Mouse (Mus musculus) intestine, embryonic 14.5 days (tissue): ENCODE data around the gene Rnf10. TPM values are rescaled to one million over a fixed set of nuclear protein-coding genes. Genes with fewer than 3 reads are reported as not detected.

ENCODE experiments used
- ATAC-seq: fragments of 200-750 bp; cut with Nextera tagmentation; replicated peaks from 2 replicates; pipeline ENCODE4 v1.8.0; 2017; ENCODE audit warnings: low read depth, moderate number of reproducible peaks, moderate TSS enrichment, moderate library complexity; ENCODE audit not compliant: low FRiP score, low TSS enrichment
- DNase-seq: peaks from one replicate; pipeline ENCODE4 v3.0.0-alpha.2; 2018; ENCODE audit warnings: low spot score
- H3K27ac ChIP-seq: fragments of 300-500 bp; sonication (generic); 2 replicates; pipeline ENCODE4 v1.5.1; 2014; ENCODE audit warnings: low read depth, mild to moderate bottlenecking, control low read depth
- H3K27me3 ChIP-seq: fragments of 300-500 bp; sonication (generic); replicated peaks from 2 replicates; pipeline ENCODE4 v1.6.1; 2014; ENCODE audit warnings: low read length, control low read depth; ENCODE audit not compliant: control insufficient read depth, insufficient read depth
- H3K36me3 ChIP-seq: fragments of 300-500 bp; sonication (generic); 2 replicates; pipeline ENCODE4 v1.6.1; 2014; ENCODE audit warnings: low read length, control low read depth; ENCODE audit not compliant: control insufficient read depth, insufficient read depth
- H3K4me1 ChIP-seq: fragments of 300-500 bp; sonication (generic); replicated peaks from 2 replicates; pipeline ENCODE4 v1.6.1; 2014; ENCODE audit warnings: low read length, control low read depth, mixed read lengths; ENCODE audit not compliant: control insufficient read depth, insufficient read depth
- H3K4me2 ChIP-seq: fragments of 300-500 bp; sonication (generic); 2 replicates; pipeline ENCODE4 v1.6.1; 2014; ENCODE audit warnings: low read length
- H3K4me3 ChIP-seq: fragments of 300-500 bp; sonication (generic); 2 replicates; pipeline ENCODE4 v1.5.1; 2014; ENCODE audit warnings: low read depth, low read length, control low read depth, mixed read lengths
- H3K9ac ChIP-seq: fragments of 300-500 bp; sonication (generic); 2 replicates; pipeline ENCODE4 v1.6.1; 2014; ENCODE audit warnings: mild to moderate bottlenecking, low read length
- H3K9me3 ChIP-seq: fragments of 300-500 bp; sonication (generic); 2 replicates; pipeline ENCODE4 v1.6.1; 2016; ENCODE audit warnings: low read length, control low read depth; ENCODE audit not compliant: control insufficient read depth
- WGBS: fragments of 180-500 bp; shearing (Covaris S2); extraction: QIAGEN DNeasy Blood & Tissue Kit; methylation state at CpG from one replicate; pipeline ENCODE4 v1.1.7; 2014; 5-methylcytosine and 5-hydroxymethylcytosine counted together
- polyA plus RNA-seq: library from polyadenylated mRNA; unstranded; fragments of >200 nt; fragmentation: Nextera tagmentation; extraction: Ambion mirVana; gene quantifications from 2 replicates; pipeline ENCODE4 v1.2.1, GENCODE M21; 2014

The Rnf10 gene
- polyA plus RNA-seq, 1 experiment from 2014 or later: 69.6 TPM

DNA sequence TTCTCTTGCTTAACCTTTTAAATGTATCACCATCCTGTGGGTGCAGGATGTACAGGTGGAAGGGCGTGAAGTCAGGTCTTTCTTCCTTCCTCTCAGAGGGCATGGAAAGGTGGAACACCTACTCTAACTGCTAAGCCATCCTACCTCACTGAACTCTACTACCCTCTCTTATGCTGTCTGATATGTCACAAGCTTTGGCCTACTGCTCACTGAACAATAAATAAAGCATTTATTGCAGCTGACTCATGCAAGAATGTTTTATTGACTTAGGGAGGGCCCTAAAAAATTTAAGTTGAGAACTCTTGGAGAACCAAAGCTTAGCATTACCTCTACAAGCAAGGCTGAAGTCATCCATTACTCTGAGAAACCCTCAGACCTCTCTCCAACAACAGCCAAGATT, 2.7 kb downstream of the Rnf10 start:
- peak overlapping the region; percentile 91 for H3K4me2 ChIP-seq
- DNase-seq: no peak
- no peak overlapping the region for H3K27ac ChIP-seq
- 0 out of 2 replicates have a peak overlapping the region, but pooled peaks have one; percentile 97 for H3K4me3 ChIP-seq
- H3K36me3 ChIP-seq: peaks cover 31% of the 10 kb centered on the region
- H3K27me3 ChIP-seq: no peaks in the 10 kb centered on the region
- WGBS: 88% methylated on average over 1 of the region's 1 CpGs
- no peak for ATAC-seq
- no peak overlapping the region for H3K9ac ChIP-seq
- H3K9me3 ChIP-seq: no peaks in the 10 kb centered on the region
- peaks cover 35% of the 10 kb centered on the region for H3K4me1 ChIP-seq

- H3K27ac ChIP-seq: no peak overlapping the region
Observed at GRCm38 (mm10) chr5:115268266-115268665, 4.4 kb downstream of the Rnf10 start.

GRCm38 (mm10) chr5:115267469-115268045, 5.1 kb downstream of the Rnf10 start:
- 87% methylated on average over 3 of the region's 3 CpGs for WGBS
- ATAC-seq (no peak), DNase-seq (no peak)
- Histone ChIP-seq H3K27ac (no peak overlapping the region), H3K4me3 (no peak overlapping the region), H3K9me3 (no peaks in the 10 kb centered on the region), H3K27me3 (no peaks in the 10 kb centered on the region), H3K9ac (no peak overlapping the region), H3K36me3 (peaks cover 38% of the 10 kb centered on the region), H3K4me1 (peaks cover 30% of the 10 kb centered on the region), H3K4me2 (no peak overlapping the region)

More at GRCm38 (mm10) chr5:115268266-115268665, 4.4 kb downstream of the Rnf10 start:
- peaks cover 32% of the 10 kb centered on the region for H3K36me3 ChIP-seq
- H3K4me2 ChIP-seq: no peak overlapping the region
- H3K4me1 ChIP-seq: peaks cover 34% of the 10 kb centered on the region
- ATAC-seq (no peak), DNase-seq (no peak)
- no peaks in the 10 kb centered on the region for H3K9me3 ChIP-seq
- WGBS: 36% methylated on average over 3 of the region's 3 CpGs
- H3K9ac ChIP-seq: no peak overlapping the region
- H3K27me3 ChIP-seq: no peaks in the 10 kb centered on the region
- H3K4me3 ChIP-seq: no peak overlapping the region

DNA sequence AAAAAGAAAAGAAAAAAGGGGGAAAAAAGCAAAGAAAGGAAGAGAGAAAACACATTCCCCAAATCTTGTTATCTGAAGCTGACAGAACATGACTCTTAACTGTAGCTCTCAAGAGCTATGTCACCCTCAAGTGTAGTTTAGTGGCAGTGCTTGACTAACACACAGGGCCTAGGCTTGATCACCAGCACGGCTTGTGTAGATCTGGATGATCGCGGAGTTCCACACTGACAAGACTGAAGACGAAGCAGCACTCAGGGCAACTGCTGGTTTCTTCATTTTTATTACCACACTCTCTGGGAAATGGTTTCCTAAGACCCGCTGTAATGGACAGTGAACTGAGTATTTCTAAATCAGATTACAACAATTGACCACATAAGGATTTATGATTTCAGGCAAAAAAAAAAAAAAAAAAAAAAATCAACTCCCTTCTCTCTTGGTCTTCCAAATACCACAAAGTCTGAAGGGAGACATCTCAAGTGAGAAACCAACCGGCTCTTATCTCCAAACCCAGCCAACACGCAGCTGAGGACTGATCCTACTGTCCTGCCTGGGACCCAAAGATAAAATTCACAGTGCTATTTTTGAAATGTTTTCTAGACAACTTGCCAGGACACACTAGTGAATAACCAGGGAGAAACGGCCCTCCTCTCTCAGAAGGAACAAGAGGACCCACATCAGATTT, 5.8 kb downstream of the Rnf10 start:
- peaks cover 38% of the 10 kb centered on the region for H3K36me3 ChIP-seq
- no peaks in the 10 kb centered on the region for H3K27me3 ChIP-seq
- H3K4me2 ChIP-seq: no peak overlapping the region
- WGBS: 81% methylated on average over 8 of the region's 8 CpGs
- no peak overlapping the region for H3K4me3 ChIP-seq
- H3K9me3 ChIP-seq: no peaks in the 10 kb centered on the region
- DNase-seq (no peak), ATAC-seq (no peak)
- H3K4me1 ChIP-seq: peaks cover 30% of the 10 kb centered on the region
- H3K9ac ChIP-seq: no peak overlapping the region
- no peak overlapping the region for H3K27ac ChIP-seq

DNA sequence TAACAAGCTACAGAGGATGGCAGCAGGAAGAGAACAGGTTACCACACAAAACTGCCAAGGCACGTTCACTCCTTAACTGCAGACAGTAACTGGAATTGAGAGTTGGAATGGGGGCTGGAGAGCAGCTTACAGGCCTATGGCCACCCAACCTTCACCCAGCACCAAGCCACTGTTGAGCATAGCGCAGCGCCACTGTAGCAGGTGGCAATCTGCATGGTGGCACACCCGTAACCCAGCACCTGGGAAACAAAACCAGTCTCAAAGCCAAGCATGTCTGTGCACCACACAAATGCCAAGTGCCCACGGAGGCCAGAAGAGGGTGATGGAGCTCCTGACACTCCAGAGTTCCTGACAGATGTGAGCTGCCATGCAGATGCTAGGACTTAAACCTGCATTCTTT, 6.4 kb downstream of the Rnf10 start:
- no peak overlapping the region for H3K9ac ChIP-seq
- ATAC-seq: no peak
- WGBS: 94% methylated on average over 5 of the region's 5 CpGs
- H3K4me1 ChIP-seq: peaks cover 29% of the 10 kb centered on the region
- H3K9me3 ChIP-seq: no peaks in the 10 kb centered on the region
- no peak overlapping the region for H3K27ac ChIP-seq
- peaks cover 38% of the 10 kb centered on the region for H3K36me3 ChIP-seq
- no peak overlapping the region for H3K4me2 ChIP-seq
- no peaks in the 10 kb centered on the region for H3K27me3 ChIP-seq
- no peak overlapping the region for H3K4me3 ChIP-seq
- DNase-seq: no peak

GRCm38 (mm10) chr5:115262502-115263291, 10.0 kb downstream of the Rnf10 start:
- Histone ChIP-seq H3K4me3 (no peak overlapping the region), H3K9me3 (no peaks in the 10 kb centered on the region), H3K27me3 (no peaks in the 10 kb centered on the region), H3K27ac (no peak overlapping the region), H3K9ac (no peak overlapping the region), H3K4me1 (no peaks in the 10 kb centered on the region), H3K36me3 (peaks cover 55% of the 10 kb centered on the region), H3K4me2 (no peak overlapping the region)
- WGBS: 87% methylated on average over 14 of the region's 14 CpGs
- no peak for ATAC-seq
- DNase-seq: no peak

- WGBS: 80% methylated on average over 1 of the region's 1 CpGs
- ATAC-seq: no peak
- Histone ChIP-seq H3K4me1 (no peaks in the 10 kb centered on the region), H3K9ac (no peak overlapping the region), H3K27me3 (no peaks in the 10 kb centered on the region), H3K4me2 (no peak overlapping the region), H3K4me3 (no peak overlapping the region), H3K27ac (no peak overlapping the region), H3K36me3 (peaks cover 55% of the 10 kb centered on the region), H3K9me3 (no peaks in the 10 kb centered on the region)
- no peak for DNase-seq
Observed at GRCm38 (mm10) chr5:115261880-115262279, 10.8 kb downstream of the Rnf10 start.

DNA sequence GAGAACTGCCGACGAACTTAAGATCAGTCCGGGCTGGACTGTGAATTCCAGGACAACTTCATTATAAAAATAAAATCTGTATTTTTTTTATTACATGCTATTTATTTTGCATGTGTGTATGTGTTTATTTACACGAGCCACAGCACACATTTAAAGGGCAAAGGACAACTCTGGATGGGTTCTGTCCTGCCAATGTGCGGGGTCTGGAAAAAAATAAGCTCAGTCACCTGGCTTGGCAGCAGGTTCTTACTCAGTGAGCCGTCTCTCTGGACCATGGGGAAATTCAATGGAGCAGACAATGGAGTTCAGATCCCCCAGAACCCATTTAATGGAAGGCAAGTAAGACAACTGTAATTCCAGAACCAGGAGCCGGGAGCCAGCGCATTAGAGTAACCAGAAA, 11.6 kb downstream of the Rnf10 start:
- H3K4me1 ChIP-seq: no peaks in the 10 kb centered on the region
- H3K27ac ChIP-seq: no peak overlapping the region
- no peak overlapping the region for H3K4me3 ChIP-seq
- peaks cover 56% of the 10 kb centered on the region for H3K36me3 ChIP-seq
- ATAC-seq: no peak
- no peaks in the 10 kb centered on the region for H3K27me3 ChIP-seq
- WGBS: 89% methylated on average over 8 of the region's 8 CpGs
- no peak for DNase-seq
- no peak overlapping the region for H3K9ac ChIP-seq
- no peaks in the 10 kb centered on the region for H3K9me3 ChIP-seq
- H3K4me2 ChIP-seq: no peak overlapping the region
